Mouse (Mus musculus) thymus, postnatal 36 days (tissue): ENCODE results near the gene Vapa.
A peak's percentile ranks its signal among the peaks of the same experiment; 100 is the strongest.

Experiments used
- DNase-seq, 2 experiments: peaks; one replicate each; pipeline ENCODE4 v3.0.0; 2022; ENCODE audit warnings: mixed read lengths in 2 of 2

Vapa gene

GRCm38 (mm10) chr17:65623130-65623529, 9.8 kb upstream of the Vapa start:
- no peak for DNase-seq

DNA sequence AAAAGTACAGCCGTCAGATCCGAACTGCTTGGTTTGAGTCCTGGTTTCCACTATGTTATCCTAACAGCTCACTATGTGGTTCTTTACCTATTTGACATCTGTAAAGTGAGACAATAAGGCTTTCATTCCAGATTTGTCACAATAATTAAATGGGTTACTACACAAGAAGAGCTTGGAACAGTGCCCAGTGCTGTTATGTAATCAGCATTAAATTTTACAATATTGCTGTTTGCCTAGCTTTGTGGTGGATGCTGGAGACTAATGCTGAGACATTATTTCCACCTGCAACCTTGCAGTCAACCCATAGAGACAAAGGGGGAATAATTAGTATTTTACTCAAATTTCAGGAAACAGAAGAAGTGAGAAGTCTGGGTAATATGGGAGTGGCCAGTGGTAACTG, 5.1 kb upstream of the Vapa start:
- no peak for DNase-seq

GRCm38 (mm10) chr17:65615678-65616077, 2.3 kb upstream of the Vapa start:
- no peak for DNase-seq

DNA sequence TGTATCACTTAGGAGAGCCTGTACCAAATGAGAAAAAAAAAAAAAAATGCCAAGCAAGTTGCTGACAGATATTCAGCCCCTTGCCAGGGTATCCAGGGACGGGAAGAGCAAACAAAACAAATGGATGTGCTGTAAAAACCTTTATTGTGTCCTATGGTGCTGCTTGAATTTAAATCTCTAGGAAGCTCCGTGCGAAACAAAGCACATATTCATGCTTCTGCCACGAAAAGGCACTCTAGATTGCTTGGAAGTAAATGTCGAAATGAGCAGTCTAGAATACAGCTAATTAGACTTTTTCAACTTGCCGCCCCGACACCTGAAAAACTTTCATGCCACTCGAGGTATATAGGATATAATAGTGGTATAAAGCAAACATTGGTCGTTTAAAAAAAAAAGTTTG, 1.1 kb upstream of the Vapa start:
- DNase-seq = no peak

DNA sequence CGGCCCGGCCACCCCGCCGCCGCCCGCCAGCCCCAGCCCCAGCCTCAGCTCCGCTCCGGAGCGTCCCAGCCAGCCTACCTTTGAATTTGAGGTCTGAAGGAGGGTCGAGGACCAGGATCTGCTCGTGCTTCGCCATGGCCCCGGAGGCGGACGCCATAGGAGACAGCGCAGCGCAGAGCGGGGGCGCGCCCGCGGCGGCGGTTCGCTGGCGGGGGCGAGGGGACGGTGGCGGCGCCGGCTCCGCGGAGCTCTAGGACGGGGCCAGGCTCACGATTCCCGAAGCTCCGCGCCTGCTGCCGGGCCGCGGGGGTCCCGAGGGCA, 253 bp downstream of the Vapa start:
- no peak for DNase-seq

GRCm38 (mm10) chr17:65612391-65613141, 789 bp downstream of the Vapa start:
- DNase-seq = peak; percentile 39 to 63

- DNase-seq = no peak
Observed at GRCm38 (mm10) chr17:65611721-65612120, 1.6 kb downstream of the Vapa start.

- no peak for DNase-seq
Observed at GRCm38 (mm10) chr17:65608743-65609142, 4.6 kb downstream of the Vapa start.

DNA sequence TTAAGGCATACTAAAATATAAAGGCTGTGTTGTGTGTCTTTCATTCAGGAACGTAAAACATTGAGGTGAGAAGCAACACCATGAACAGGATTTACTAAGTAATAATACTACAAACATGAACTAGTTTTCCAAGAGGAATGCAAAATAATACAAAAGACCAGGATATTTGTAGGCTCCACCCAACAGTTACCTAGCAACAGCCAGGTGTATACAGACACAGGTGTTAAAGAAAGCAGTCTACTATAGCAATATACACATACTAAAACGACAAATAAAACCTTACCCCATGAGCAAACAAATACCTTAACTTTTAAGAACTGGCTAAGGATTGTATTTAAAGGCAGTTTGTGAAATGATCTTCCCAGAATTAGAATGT, 5.1 kb downstream of the Vapa start:
- no peak for DNase-seq

DNA sequence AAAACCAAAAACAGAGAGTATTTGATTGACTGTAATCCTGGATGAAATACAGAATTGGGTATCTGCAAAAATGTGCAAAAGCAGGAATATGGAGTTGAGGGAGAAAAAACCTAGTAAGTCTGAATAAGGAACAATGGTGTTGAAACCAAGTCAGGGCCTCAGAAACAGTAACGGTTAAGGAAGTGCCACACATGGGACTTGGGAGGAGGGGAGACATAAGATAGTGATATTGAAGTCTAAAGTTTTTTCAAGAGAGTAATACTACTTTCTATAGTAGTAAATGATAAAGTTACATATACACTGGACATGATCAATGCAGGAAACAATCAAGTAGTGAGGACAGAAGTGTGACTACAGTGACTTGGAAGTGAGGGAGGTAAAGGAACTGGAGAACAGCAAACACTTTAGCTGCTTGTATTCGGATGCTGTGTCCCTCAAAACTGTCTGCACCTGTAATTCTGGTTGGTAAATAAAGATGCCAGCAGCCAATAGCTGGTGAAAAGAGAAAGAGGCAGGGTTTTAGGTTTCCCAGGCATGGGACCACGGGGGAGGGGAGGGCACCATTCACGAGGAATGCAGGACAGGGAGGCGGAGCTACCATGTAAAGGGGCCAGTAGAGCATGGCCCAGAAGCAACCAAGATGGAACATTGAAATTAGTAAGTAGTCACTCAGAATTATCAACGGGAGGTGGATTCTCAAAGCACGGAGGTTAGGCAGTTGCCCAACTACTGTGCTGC, 5.6 kb downstream of the Vapa start:
- no peak for DNase-seq

- DNase-seq = no peak
Observed at GRCm38 (mm10) chr17:65606014-65606413, 7.3 kb downstream of the Vapa start.

- no peak for DNase-seq
Observed at GRCm38 (mm10) chr17:65604892-65605291, 8.5 kb downstream of the Vapa start.

DNA sequence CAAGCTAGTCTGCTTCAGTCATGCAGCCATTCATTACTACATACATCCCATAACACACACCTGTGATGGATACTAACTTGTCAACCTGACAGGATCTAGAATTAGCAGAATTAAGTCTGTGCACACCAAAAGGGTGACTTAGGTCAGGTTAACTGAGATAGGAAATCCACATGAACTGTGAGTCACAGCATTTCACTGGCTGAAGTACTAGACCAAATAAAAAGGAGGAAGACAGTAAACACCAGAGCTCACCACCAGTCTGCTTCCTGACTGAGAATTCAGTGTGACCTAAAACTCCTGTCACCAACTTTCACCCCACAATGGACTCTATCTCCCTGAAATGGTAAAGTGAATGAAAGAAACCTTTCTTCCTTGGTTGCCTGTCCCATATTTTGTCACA, 9.0 kb downstream of the Vapa start:
- DNase-seq = no peak

- no peak for DNase-seq
Observed at GRCm38 (mm10) chr17:65597857-65598486, 15.4 kb downstream of the Vapa start.

- no peak for DNase-seq
Observed at GRCm38 (mm10) chr17:65594687-65595086, 18.7 kb downstream of the Vapa start.

DNA sequence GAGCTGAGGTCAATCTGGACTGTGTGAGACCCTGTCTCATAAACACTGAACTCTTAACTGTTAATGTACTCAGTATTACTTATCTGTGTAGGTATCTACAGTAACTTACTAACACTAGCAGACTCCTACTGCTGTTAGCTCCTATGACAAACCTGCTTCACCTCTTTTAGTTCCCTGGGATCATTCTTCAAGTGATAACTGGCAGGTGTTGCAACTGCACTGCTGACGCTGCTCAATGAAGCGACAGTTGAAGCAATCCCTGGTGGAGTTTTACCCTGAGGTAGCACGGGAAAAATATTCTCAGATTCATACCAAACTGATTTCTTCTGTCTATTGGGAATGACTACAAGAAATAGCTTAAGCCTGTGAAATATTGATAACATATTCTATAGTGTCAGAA, 26.5 kb downstream of the Vapa start:
- no peak for DNase-seq

DNA sequence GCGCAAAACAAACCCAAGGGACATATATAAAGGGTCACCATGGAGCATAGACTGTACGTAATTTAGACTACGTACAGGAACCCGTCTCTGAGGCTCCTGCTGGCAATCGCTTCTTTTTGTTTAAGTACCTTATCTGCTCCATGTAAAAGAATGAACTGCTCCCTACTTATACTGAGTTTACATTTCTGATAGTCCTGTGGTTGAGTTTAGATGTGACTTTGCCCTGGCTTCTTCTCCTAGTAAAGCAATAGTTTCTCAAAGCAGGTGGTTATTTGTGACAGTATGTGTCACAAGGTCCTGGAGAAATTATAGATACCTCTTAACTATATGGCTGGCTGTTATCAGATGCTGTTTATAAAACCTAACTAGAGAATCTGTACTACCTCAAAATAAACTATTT, 31.9 kb downstream of the Vapa start:
- DNase-seq = no peak

GRCm38 (mm10) chr17:65579766-65580165, 33.6 kb downstream of the Vapa start:
- no peak for DNase-seq

DNA sequence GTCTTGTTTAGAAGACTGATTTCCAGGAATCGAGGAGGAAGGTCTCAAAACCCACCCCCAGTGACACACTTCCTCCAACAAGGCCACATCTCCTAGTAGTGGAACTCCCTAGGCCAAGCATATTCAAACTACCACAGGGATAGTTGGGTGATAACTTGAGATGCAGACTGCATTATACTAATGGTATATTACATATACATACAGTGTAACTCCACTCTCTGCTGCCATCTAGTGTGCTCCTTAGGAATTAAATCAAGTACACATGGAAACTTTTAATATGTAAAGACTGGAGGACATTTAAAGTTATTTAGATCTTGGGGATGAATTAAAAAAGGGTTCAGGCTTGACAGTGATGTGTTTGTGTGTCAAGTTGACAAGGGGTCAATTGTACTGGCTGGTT, 38.0 kb downstream of the Vapa start:
- DNase-seq = no peak

DNA sequence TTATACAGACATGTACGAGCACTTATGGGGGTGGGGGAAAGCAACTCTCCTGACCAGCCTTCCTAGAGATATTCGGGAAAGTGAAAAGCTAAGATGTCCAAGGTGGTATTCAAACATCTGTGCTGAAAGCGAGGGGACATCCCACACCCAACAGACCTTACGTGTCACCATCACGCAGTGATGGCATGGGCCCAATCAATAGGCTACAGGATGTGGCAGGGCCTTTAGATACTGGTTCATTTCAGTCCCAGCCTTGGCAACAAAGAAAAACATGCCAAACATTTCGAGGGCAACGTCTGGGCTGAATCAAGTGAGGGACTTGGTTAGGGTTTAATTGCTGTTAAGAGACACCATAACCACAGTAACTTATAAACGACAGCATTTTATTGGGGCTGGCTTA, 38.5 kb downstream of the Vapa start:
- no peak for DNase-seq

DNA sequence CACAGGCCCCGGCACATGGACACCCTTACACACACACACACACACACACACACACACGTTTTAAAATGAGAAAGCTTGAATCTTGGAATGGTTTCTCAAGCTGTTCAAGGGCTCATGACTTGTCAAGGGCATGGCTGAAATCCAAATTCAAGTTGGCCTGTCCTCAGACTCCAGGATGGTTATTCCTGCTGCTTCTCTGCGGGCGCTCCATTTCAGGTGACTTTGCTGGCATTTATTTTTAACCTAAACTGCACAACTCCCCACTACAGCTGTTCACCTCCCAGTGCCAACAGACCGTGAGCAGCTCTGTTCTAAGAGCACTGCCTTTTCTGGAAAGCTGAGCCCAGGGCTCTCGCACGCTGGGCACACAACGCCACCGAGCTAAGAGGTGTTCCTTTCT, 41.5 kb downstream of the Vapa start:
- no peak for DNase-seq

- DNase-seq = no peak
Observed at GRCm38 (mm10) chr17:65571466-65571865, 41.9 kb downstream of the Vapa start.

- no peak for DNase-seq
Observed at GRCm38 (mm10) chr17:65564189-65564588, 49.2 kb downstream of the Vapa start.

GRCm38 (mm10) chr17:65563345-65563744, 50.0 kb downstream of the Vapa start:
- DNase-seq = no peak
